Mouse (Mus musculus): ENCODE data around the gene Vps16. TPM values are rescaled to one million over a fixed set of nuclear protein-coding genes. Genes with fewer than 3 reads are reported as not detected.

The Vps16 gene
- 53.6 and 89.6 TPM in 2 replicates for total RNA-seq (2023)

GRCm38 (mm10) chr2:130424126-130424853, at the start of gene Vps16, which contains the start of gene Pced1a:
TSS of gene Vps16 (plus strand) at chr2:130424339.
TSS of gene Pced1a (minus strand) at chr2:130424701.

DNA sequence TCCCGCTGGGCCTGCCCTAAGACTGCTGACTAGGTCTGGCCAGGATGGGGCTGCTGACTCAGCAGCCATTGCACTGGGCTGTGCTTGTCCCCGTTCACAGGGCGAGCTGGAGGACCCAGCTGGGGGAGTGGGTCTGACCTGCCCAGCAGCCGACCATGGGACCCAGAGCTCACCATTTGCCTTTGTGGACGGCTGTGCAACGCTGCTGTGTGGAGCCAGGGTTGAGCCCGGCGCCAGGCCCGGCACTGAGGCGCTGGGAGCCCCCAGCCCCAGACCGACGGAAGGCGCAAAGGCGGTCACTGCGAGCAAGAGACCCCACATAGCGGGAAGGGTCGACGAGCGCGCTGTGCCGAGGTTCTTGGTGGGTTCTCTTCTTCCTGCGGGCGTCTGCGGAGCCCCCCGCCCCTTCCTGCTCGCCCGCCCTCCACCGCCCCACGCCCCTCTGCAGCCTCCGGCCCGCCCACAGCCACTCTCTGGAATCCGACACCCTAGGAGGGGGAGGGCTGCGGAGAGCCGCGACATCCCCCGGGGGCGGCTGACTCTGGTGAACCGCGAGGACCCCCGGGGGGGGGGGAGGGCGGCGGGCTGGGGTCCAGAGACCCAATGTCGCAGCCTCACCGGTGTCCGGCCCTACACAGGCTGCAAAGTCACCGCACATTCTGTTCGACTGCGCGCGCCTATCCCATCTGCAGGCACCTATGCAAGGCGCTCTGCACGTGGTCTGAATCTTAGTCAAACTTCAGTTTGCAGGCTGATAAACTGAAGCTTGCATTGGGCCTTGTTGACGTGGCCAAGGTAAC, 26.8 kb upstream of the Vps16 start, which contains the start of gene Cpxm1:
TSS of gene Cpxm1 (minus strand) at position 389 of the 800 bp plus-strand sequence.

DNA sequence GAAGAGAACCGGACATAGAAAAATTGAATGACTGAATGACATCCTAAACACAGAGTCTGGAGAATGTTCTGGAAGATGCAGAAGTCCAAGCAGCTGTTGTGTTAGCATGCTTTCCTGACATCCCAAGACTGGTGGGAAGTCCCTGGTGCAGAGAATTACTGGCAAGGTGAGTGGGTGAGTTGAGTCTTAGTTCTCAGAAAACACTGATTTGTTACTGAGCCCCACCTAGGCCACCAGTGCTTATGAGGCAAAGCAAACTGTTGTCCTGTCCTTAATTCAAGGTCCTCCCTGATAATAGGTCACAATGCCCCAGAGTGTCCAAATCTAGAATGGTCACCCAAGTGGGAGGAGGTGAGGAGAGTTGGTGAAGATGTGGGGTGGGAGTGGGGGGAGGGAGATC, 19.2 kb upstream of the Vps16 start, which contains the start of the genes Gm28372 and 1700020A23Rik:
TSS of gene Gm28372 (plus strand) at position 301 of the 400 bp plus-strand sequence.
TSS of gene 1700020A23Rik (plus strand) at position 321 of the 400 bp plus-strand sequence.

DNA sequence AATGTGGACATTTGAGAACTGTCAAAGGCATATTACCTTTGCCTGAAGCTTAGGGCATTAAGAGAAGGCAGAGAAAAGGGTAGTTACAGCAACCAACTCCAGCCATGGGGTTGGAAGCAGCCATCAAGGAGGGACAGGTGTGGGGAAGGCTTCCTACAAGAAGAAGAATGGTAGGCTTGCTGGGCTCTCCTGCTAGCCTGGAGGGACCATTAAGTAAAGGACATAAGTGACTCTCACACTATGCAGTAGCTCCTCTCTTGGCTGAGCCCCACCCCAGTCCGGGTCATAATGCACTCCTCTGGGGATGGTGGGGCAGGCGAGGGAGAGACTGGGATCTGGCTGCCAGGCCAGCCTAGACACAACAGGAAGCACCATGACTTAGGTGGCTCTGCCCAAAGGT, 18.0 kb upstream of the Vps16 start, which contains the start of gene Tmem239:
TSS of gene Tmem239 (plus strand) at position 301 of the 400 bp plus-strand sequence.

GRCm38 (mm10) chr2:130449794-130450433, 25.8 kb downstream of the Vps16 start, which contains the start of gene Ptpra:
TSS of gene Ptpra (plus strand) at chr2:130450278.

Other genes with a start within 250 kb of the Vps16 start
- gene Snrpb, start 244.9 kb upstream of the Vps16 start, total RNA-seq (2023): 116 and 127 TPM in 2 replicates
- not detected in 2 replicates for gene Tmc2, start 229.1 kb upstream of the Vps16 start, total RNA-seq (2023)
- 52.8 and 95.3 TPM in 2 replicates for gene Nop56, start 149.9 kb upstream of the Vps16 start, total RNA-seq (2023)
- gene Idh3b, start 139.8 kb upstream of the Vps16 start, total RNA-seq (2023): 38.7 and 50.2 TPM in 2 replicates
- not detected in 2 replicates for gene Ebf4, start 129.2 kb upstream of the Vps16 start, total RNA-seq (2023)
- gene Cpxm1, start 26.8 kb upstream of the Vps16 start, total RNA-seq (2023): 0.25 and 0.66 TPM in 2 replicates
- not detected in 2 replicates for gene Gm28372, start 19.1 kb upstream of the Vps16 start, total RNA-seq (2023)
- not detected in 2 replicates for gene 1700020A23Rik, start 19.1 kb upstream of the Vps16 start, total RNA-seq (2023)
- not detected in 2 replicates for gene Tmem239, start 17.9 kb upstream of the Vps16 start, total RNA-seq (2023)
- gene Pced1a, start 362 bp downstream of the Vps16 start, total RNA-seq (2023): 14.1 and 17.0 TPM in 2 replicates
- 66.3 and 68.3 TPM in 2 replicates for gene Ptpra, start 25.9 kb downstream of the Vps16 start, total RNA-seq (2023)
- gene Mrps26, start 139.4 kb downstream of the Vps16 start, total RNA-seq (2023): 25.8 and 25.9 TPM in 2 replicates
- not detected in 2 replicates for gene Oxt, start 151.8 kb downstream of the Vps16 start, total RNA-seq (2023)
- gene Avp, start 158.2 kb downstream of the Vps16 start, total RNA-seq (2023): not detected in 2 replicates
- 2.1 and 2.4 TPM in 2 replicates for gene Fastkd5, start 205.7 kb downstream of the Vps16 start, total RNA-seq (2023)
- 1.6 and 1.9 TPM in 2 replicates for gene Ubox5, start 205.7 kb downstream of the Vps16 start, total RNA-seq (2023)
- gene Lzts3, start 218.5 kb downstream of the Vps16 start, total RNA-seq (2023): 0.82 and 1.3 TPM in 2 replicates
- 24.2 and 32.6 TPM in 2 replicates for gene Ddrgk1, start 240.3 kb downstream of the Vps16 start, total RNA-seq (2023)
- gene Itpa, start 243.3 kb downstream of the Vps16 start, total RNA-seq (2023): 10.2 and 10.3 TPM in 2 replicates

All from neutrophil, adult 65 days (primary cell).